Mouse (Mus musculus): ENCODE results near the gene Abi2. TPM values are rescaled to one million over a fixed set of nuclear protein-coding genes. Genes with fewer than 3 reads are reported as not detected.
A peak's percentile ranks its signal among the peaks of the same experiment; 100 is the strongest.

The Abi2 gene
- polyA plus RNA-seq, 1 experiment from 2014 or later, result 32.6 TPM

DNA sequence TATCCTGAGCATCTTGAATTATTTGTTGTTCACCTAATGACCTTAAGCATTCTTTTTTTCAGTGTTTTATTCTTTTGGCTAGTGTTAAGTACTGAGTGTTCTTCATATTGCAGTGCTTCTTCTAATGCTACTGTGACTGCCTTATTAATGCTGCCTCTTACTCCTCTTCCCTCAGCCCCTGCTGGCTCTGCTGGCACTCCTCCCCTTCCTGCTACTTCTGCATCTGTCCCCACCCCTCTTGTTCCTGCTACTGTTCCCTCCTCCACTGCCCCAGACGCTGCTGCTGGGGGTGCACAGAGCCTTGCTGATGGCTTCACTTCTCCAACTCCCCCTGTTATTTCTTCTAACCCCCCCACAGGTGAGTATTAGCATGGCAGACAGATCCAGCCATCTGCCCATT, 40.5 kb downstream of the Abi2 start:
- H3K27me3 ChIP-seq (ENCODE audit: insufficient read depth, low read length), result no peaks in the 10 kb centered on the region
- no peak overlapping the region for H3K4me2 ChIP-seq
- TF ChIP-seq CTCF (IDR thresholded peaks at IDR 0.05; ENCODE audit: low read depth), result no peak
- no peak for DNase-seq
- no peak overlapping the region for H3K9ac ChIP-seq
- no peaks in the 10 kb centered on the region for H3K9me3 ChIP-seq (ENCODE audit: low read depth, low read length)
- H3K27ac ChIP-seq (ENCODE audit: low read depth), result no peak overlapping the region
- no peak overlapping the region for H3K4me3 ChIP-seq (ENCODE audit: low read depth, low read length)
- no peaks in the 10 kb centered on the region for H3K4me1 ChIP-seq (ENCODE audit: insufficient read depth)
- ATAC-seq (ENCODE audit: insufficient read depth), result no peak
- H3K36me3 ChIP-seq (ENCODE audit: insufficient read depth), result peaks cover 44% of the 10 kb centered on the region
- 32% methylated on average over 1 of the region's 1 CpGs for WGBS

DNA sequence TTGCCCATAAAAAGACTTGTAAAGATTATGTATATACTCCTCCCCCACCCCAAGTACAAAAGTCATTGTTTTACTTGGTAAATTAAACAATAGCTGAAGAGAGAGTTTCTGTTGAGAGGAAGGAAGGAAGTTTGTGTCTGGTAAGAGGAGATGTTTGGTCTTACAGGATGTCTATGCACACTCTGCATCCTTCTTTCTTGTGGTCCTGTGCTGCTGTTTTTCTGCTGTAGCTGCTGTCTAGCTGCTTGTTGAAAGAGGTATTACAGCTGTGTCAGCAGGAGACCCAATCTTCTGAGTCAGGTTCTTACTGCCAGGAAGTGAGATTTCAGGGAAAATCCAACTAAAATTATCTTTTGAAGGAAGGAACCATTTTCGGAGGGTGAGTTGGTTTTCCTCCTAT, 51.2 kb downstream of the Abi2 start:
- ATAC-seq (ENCODE audit: insufficient read depth), result no peak
- peak; percentile 20 for DNase-seq
- no peak overlapping the region; the same call in 1 of the 2 replicates for H3K27ac ChIP-seq (ENCODE audit: low read depth)
- no peaks in the 10 kb centered on the region for H3K27me3 ChIP-seq (ENCODE audit: insufficient read depth, low read length)
- peaks cover 14% of the 10 kb centered on the region; the same call in 1 of the 2 replicates for H3K36me3 ChIP-seq (ENCODE audit: insufficient read depth)
- no peaks in the 10 kb centered on the region for H3K9me3 ChIP-seq (ENCODE audit: low read depth, low read length)
- TF ChIP-seq CTCF (IDR thresholded peaks at IDR 0.05; ENCODE audit: low read depth), result no peak
- H3K9ac ChIP-seq, result no peak overlapping the region
- WGBS, result 77% methylated on average over 1 of the region's 1 CpGs
- no peaks in the 10 kb centered on the region for H3K4me1 ChIP-seq (ENCODE audit: insufficient read depth)
- H3K4me3 ChIP-seq (ENCODE audit: low read depth, low read length), result no peak overlapping the region
- H3K4me2 ChIP-seq, result no peak overlapping the region

DNA sequence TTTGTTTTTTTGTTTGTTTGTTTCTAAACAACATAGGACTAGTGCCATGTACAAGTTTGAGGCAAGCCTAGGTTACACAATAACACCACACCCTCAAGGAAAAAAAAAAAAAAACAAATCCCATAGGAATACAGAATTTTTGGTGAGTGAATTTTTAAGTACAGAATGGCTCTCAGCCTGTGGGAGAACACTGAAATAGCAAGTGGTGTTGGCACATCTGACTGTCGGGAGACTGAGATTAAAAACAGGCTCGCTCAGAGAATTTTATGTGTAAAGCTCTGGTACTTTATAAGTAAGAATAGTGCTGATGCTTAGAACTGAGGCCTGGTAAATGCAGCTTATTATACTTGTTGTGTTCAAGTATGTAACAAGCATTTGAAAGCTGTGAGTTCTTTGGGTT, 60.1 kb downstream of the Abi2 start:
- Histone ChIP-seq H3K4me1 (ENCODE audit: insufficient read depth) (no peaks in the 10 kb centered on the region), H3K27ac (ENCODE audit: low read depth) (no peak overlapping the region), H3K36me3 (ENCODE audit: insufficient read depth) (peaks cover 35% of the 10 kb centered on the region), H3K9ac (no peak overlapping the region), H3K9me3 (ENCODE audit: low read depth, low read length) (no peaks in the 10 kb centered on the region), H3K4me2 (no peak overlapping the region), H3K4me3 (ENCODE audit: low read depth, low read length) (no peak overlapping the region), H3K27me3 (ENCODE audit: insufficient read depth, low read length) (no peaks in the 10 kb centered on the region)
- ATAC-seq (ENCODE audit: insufficient read depth) (no peak), DNase-seq (no peak)
- 90% methylated on average over 2 of the region's 2 CpGs for WGBS
- no peak for TF ChIP-seq CTCF (IDR thresholded peaks at IDR 0.05; ENCODE audit: low read depth)

DNA sequence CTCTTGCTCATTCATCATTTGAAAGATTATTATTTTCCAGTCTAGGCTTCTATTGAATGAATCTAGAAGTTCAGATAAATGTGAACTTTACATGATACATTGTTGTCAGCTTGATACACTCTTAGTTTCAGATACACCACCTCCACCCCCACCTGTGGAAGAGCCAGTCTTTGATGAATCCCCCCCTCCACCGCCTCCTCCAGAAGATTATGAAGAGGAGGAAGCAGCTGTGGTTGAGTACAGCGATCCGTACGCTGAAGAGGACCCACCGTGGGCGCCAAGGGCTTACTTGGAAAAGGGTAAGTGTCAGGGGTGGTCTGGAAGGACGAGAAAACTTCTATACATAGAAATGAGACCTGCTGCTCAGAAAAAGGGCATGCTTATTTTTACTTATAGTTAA, 61.1 kb downstream of the Abi2 start:
- H3K4me2 ChIP-seq, result no peak overlapping the region
- no peak overlapping the region for H3K27ac ChIP-seq (ENCODE audit: low read depth)
- WGBS, result 84% methylated on average over 7 of the region's 7 CpGs
- no peak for TF ChIP-seq CTCF (IDR thresholded peaks at IDR 0.05; ENCODE audit: low read depth)
- H3K27me3 ChIP-seq (ENCODE audit: insufficient read depth, low read length), result no peaks in the 10 kb centered on the region
- no peak overlapping the region for H3K9ac ChIP-seq
- H3K36me3 ChIP-seq (ENCODE audit: insufficient read depth), result peaks cover 29% of the 10 kb centered on the region
- DNase-seq, result no peak
- no peaks in the 10 kb centered on the region for H3K9me3 ChIP-seq (ENCODE audit: low read depth, low read length)
- no peaks in the 10 kb centered on the region for H3K4me1 ChIP-seq (ENCODE audit: insufficient read depth)
- ATAC-seq (ENCODE audit: insufficient read depth), result no peak
- H3K4me3 ChIP-seq (ENCODE audit: low read depth, low read length), result no peak overlapping the region

DNA sequence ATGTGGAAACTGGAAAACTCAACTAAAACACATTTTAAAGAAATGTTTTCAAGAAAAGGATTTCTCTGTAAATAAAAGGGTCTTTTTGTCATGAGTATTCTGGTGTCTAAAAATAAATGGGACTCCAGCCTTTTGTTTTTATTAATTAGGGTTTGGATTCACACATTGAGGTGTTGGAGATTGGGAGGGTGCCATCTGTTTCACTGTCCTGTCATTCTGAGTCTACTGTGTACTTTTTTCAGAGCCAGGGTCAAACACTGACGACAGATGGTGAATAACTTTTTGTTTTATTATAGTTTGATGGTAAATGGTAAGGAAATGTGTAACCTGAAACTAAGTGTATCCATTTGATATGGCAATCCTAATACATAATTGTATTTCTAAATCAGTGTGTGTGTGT, 72.1 kb downstream of the Abi2 start:
- TF ChIP-seq CTCF (IDR thresholded peaks at IDR 0.05; ENCODE audit: low read depth), result no peak
- Histone ChIP-seq H3K9ac (no peak overlapping the region), H3K4me3 (ENCODE audit: low read depth, low read length) (no peak overlapping the region), H3K27me3 (ENCODE audit: insufficient read depth, low read length) (no peaks in the 10 kb centered on the region), H3K27ac (ENCODE audit: low read depth) (no peak overlapping the region), H3K36me3 (ENCODE audit: insufficient read depth) (peaks cover 48% of the 10 kb centered on the region), H3K9me3 (ENCODE audit: low read depth, low read length) (no peaks in the 10 kb centered on the region), H3K4me1 (ENCODE audit: insufficient read depth) (no peaks in the 10 kb centered on the region), H3K4me2 (no peak overlapping the region)
- DNase-seq (no peak), ATAC-seq (ENCODE audit: insufficient read depth) (no peak)
- WGBS, result 43% methylated on average over 1 of the region's 1 CpGs

DNA sequence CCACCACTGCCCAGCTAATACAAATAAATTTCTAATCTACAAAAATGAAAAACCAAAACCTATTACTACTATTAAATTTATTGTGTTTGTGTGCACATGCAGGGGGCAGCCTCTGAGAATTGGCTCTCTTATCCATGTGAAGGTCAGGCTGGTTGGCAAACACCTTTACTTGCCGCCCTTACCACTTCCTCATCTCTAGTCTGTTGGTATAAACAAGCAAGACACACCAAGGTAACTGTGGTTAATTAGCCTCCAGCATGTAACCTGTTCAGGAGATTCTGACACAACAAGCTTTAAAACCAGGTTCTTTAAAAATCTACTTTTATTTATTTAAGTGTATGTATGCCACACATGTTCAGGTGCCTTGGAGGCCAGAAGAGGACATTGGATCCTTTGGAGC, 73.5 kb downstream of the Abi2 start:
- Histone ChIP-seq H3K4me3 (ENCODE audit: low read depth, low read length) (no peak overlapping the region), H3K27me3 (ENCODE audit: insufficient read depth, low read length) (no peaks in the 10 kb centered on the region), H3K9me3 (ENCODE audit: low read depth, low read length) (no peaks in the 10 kb centered on the region), H3K27ac (ENCODE audit: low read depth) (no peak overlapping the region), H3K9ac (no peak overlapping the region), H3K36me3 (ENCODE audit: insufficient read depth) (peaks cover 44% of the 10 kb centered on the region), H3K4me2 (no peak overlapping the region), H3K4me1 (ENCODE audit: insufficient read depth) (no peaks in the 10 kb centered on the region)
- WGBS, result 89% methylated on average over 1 of the region's 1 CpGs
- ATAC-seq (ENCODE audit: insufficient read depth), result no peak
- no peak for DNase-seq
- TF ChIP-seq CTCF (IDR thresholded peaks at IDR 0.05; ENCODE audit: low read depth), result no peak

DNA sequence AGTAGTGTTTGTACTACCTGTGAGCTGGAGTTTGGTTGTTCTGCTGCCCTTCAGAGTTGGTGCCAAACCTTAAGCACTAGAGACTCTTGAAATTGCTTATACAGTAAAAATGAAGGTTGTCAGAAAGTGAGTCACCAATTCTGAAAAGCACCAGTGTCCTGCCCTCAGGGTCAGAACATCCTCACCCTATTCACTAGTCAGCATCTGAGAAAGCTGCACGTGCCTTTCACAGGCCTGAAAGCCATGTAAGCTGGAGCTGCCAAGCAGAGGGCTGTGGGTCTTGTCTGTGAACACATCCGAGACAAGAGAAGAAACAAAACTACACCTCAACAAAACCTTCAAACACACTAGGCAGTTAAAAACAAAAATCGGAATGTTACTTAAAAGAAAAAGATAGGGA, 76.2 kb downstream of the Abi2 start:
- Histone ChIP-seq H3K27ac (ENCODE audit: low read depth) (no peak overlapping the region), H3K9ac (no peak overlapping the region), H3K36me3 (ENCODE audit: insufficient read depth) (peaks cover 47% of the 10 kb centered on the region), H3K9me3 (ENCODE audit: low read depth, low read length) (no peaks in the 10 kb centered on the region), H3K27me3 (ENCODE audit: insufficient read depth, low read length) (no peaks in the 10 kb centered on the region), H3K4me3 (ENCODE audit: low read depth, low read length) (no peak overlapping the region), H3K4me1 (ENCODE audit: insufficient read depth) (no peaks in the 10 kb centered on the region), H3K4me2 (no peak overlapping the region)
- DNase-seq (no peak), ATAC-seq (ENCODE audit: insufficient read depth) (no peak)
- WGBS, result 82% methylated on average over 3 of the region's 3 CpGs
- TF ChIP-seq CTCF (IDR thresholded peaks at IDR 0.05; ENCODE audit: low read depth), result no peak

DNA sequence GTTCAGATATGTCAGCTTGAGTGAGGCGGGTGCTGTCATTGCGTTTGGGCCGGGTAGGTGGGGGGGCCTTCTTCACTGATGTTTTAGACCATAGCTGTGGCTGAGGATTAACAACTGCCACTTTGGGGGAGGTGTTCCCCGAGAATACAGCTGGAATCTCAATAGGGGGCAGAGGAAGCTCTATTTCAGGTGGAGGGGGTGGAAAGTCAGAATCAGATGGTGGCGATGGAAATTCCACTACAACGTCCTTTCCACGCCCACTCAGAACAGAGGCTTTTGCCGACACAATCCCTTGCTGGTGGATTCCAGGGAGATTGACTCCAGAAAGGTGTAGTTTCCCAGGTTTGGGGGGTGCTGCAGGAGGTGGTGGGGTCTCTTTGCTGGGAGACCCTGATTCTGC, 79.2 kb downstream of the Abi2 start:
- WGBS, result 78% methylated on average over 8 of the region's 8 CpGs
- TF ChIP-seq CTCF (IDR thresholded peaks at IDR 0.05; ENCODE audit: low read depth), result no peak
- no peaks in the 10 kb centered on the region for H3K9me3 ChIP-seq (ENCODE audit: low read depth, low read length)
- no peak overlapping the region for H3K27ac ChIP-seq (ENCODE audit: low read depth)
- H3K4me2 ChIP-seq, result no peak overlapping the region
- H3K36me3 ChIP-seq (ENCODE audit: insufficient read depth), result peaks cover 65% of the 10 kb centered on the region
- H3K4me3 ChIP-seq (ENCODE audit: low read depth, low read length), result no peak overlapping the region
- DNase-seq (no peak), ATAC-seq (ENCODE audit: insufficient read depth) (no peak)
- no peak overlapping the region for H3K9ac ChIP-seq
- H3K27me3 ChIP-seq (ENCODE audit: insufficient read depth, low read length), result no peaks in the 10 kb centered on the region
- no peaks in the 10 kb centered on the region for H3K4me1 ChIP-seq (ENCODE audit: insufficient read depth)
